Mouse (Mus musculus) embryonic facial prominence, embryonic 11.5 days (tissue): ENCODE measurements at regions not wholly inside any gene's neighbourhood (a gene's known extent, or its start where the extent isn't known, plus 50 kb on each side); places are given as distances from the start of the nearest gene placed in this dataset.

Experiments
- ATAC-seq: fragments of 200-750 bp; cut with Nextera tagmentation; replicated peaks from 2 replicates; pipeline ENCODE4 v1.8.0; 2017; ENCODE audit warnings: low read depth; ENCODE audit not compliant: insufficient number of reproducible peaks, low FRiP score, low TSS enrichment
- DNase-seq: peaks from one replicate; pipeline ENCODE4 v3.0.0-alpha.2; 2015; ENCODE audit warnings: low spot score
- H3K27ac ChIP-seq: fragments of 300-500 bp; sonication (generic); replicated peaks from 2 replicates; pipeline ENCODE4 v1.5.1; 2014; ENCODE audit warnings: mild to moderate bottlenecking, low read depth, low read length, control low read depth
- H3K27me3 ChIP-seq: fragments of 300-500 bp; sonication (generic); 2 replicates; pipeline ENCODE4 v1.6.1; 2014; ENCODE audit warnings: mild to moderate bottlenecking, low read length, moderate library complexity, mixed read lengths; ENCODE audit not compliant: control insufficient read depth, insufficient read depth
- H3K36me3 ChIP-seq: fragments of 300-500 bp; sonication (generic); replicated peaks from 2 replicates; pipeline ENCODE4 v1.6.1; 2014; ENCODE audit warnings: low read depth, mild to moderate bottlenecking, low read length, moderate library complexity, mixed read lengths; ENCODE audit not compliant: control insufficient read depth, insufficient read depth
- H3K4me1 ChIP-seq: fragments of 300-500 bp; sonication (generic); 2 replicates; pipeline ENCODE4 v1.6.1; 2014; ENCODE audit warnings: low read length, mixed read lengths; ENCODE audit not compliant: control insufficient read depth, insufficient read depth
- H3K4me2 ChIP-seq: fragments of 300-500 bp; sonication (generic); 2 replicates; pipeline ENCODE4 v1.6.1; 2014; ENCODE audit warnings: low read depth, mild to moderate bottlenecking, control low read depth, low read length, moderate library complexity
- H3K4me3 ChIP-seq: fragments of 300-500 bp; sonication (generic); 2 replicates; pipeline ENCODE4 v1.5.1; 2014; ENCODE audit warnings: low read depth, low read length, control low read depth
- H3K9ac ChIP-seq: fragments of 300-500 bp; sonication (generic); replicated peaks from 2 replicates; pipeline ENCODE4 v1.6.1; 2014; ENCODE audit warnings: mild to moderate bottlenecking, control low read depth, low read length
- H3K9me3 ChIP-seq: fragments of 300-500 bp; sonication (generic); replicated peaks from 2 replicates; pipeline ENCODE4 v1.6.1; 2016; ENCODE audit warnings: mild to moderate bottlenecking, low read length, inconsistent platforms, mixed read lengths; ENCODE audit not compliant: control insufficient read depth
- WGBS: fragments of 180-500 bp; shearing (Covaris S2); extraction: QIAGEN DNeasy Blood & Tissue Kit; methylation state at CpG from one replicate; pipeline ENCODE4 v1.1.7; 2014; 5-methylcytosine and 5-hydroxymethylcytosine counted together

GRCm38 (mm10) chr11:51911481-51911880, 54.0 kb upstream of the Jade2 start:
- no peak overlapping the region for H3K27ac ChIP-seq
- no peaks in the 10 kb centered on the region for H3K9me3 ChIP-seq
- no peak overlapping the region for H3K4me2 ChIP-seq
- no peak for ATAC-seq
- no peak overlapping the region for H3K9ac ChIP-seq
- peaks cover 5% of the 10 kb centered on the region for H3K4me1 ChIP-seq
- no peaks in the 10 kb centered on the region for H3K36me3 ChIP-seq
- H3K27me3 ChIP-seq, result no peaks in the 10 kb centered on the region
- no peak for DNase-seq
- no peak overlapping the region for H3K4me3 ChIP-seq
- WGBS, result 76% methylated on average over 3 of the region's 3 CpGs

DNA sequence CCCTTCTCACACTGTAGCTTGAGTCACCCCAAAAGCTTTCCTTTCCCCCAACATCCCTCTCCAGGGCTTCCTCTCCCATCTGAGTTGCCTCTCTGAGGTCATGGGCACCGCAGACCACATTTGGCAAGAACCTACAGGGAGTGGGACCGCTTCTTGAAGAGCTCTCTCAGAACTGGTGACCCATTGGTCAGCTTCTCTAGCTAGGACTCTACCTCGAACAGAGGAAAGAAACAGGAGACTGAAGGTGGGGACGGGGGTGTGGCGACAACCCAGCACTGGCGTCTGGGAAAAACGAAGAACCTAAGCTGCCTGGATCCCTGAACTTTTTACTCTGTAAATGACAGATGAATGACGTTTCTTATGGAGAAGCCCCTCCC, 51.8 kb upstream of the Cdkn2aipnl start:
- no peaks in the 10 kb centered on the region for H3K36me3 ChIP-seq
- no peak overlapping the region; the same call in 1 of the 2 replicates for H3K9ac ChIP-seq
- no peaks in the 10 kb centered on the region for H3K9me3 ChIP-seq
- no peak; the same call in 1 of the 2 replicates for ATAC-seq
- H3K27me3 ChIP-seq, result no peaks in the 10 kb centered on the region
- DNase-seq, result no peak
- no peak overlapping the region for H3K27ac ChIP-seq
- WGBS, result 12% methylated on average over 8 of the region's 8 CpGs
- peak overlapping the region; percentile 36; the same call in 1 of the 2 replicates for H3K4me2 ChIP-seq
- no peak overlapping the region for H3K4me3 ChIP-seq
- peaks cover 5% of the 10 kb centered on the region for H3K4me1 ChIP-seq

GRCm38 (mm10) chr11:51916033-51916929, 51.2 kb upstream of the Cdkn2aipnl start:
- DNase-seq (peak; percentile 64), ATAC-seq (0 out of 2 replicates have a peak, but pooled peaks have one; percentile 58)
- Histone ChIP-seq H3K27me3 (no peaks in the 10 kb centered on the region), H3K36me3 (no peaks in the 10 kb centered on the region), H3K4me3 (peak overlapping the region; percentile 15; the same call in 1 of the 2 replicates), H3K9ac (peak overlapping the region; percentile 32), H3K4me1 (peaks cover 5% of the 10 kb centered on the region), H3K4me2 (peak overlapping the region; percentile 36), H3K9me3 (no peaks in the 10 kb centered on the region), H3K27ac (no peak overlapping the region)
- 1% methylated on average over 29 of the region's 29 CpGs for WGBS
